Mouse (Mus musculus) kidney, postnatal 0 days (tissue): Measurements from ENCODE around the gene Slc7a4. TPM values are rescaled to one million over a fixed set of nuclear protein-coding genes. Genes with fewer than 3 reads are reported as not detected.
"Not testable (repeated sequence)": the region's sequence is repeated elsewhere in the genome, so short reads cannot be mapped to it uniquely, and the experiment has no call there.

Experiments used
- ATAC-seq: fragments of 200-750 bp; cut with Nextera tagmentation; replicated peaks from 2 replicates; pipeline ENCODE4 v1.8.0; 2017; ENCODE audit warnings: low read depth, moderate number of reproducible peaks, moderate TSS enrichment, moderate library complexity; ENCODE audit not compliant: low FRiP score
- DNase-seq: peaks from one replicate; pipeline ENCODE4 v3.0.0-alpha.2; 2016; ENCODE audit warnings: low spot score
- H3K27ac ChIP-seq: fragments of 300-500 bp; sonication (generic); 2 replicates; pipeline ENCODE4 v1.5.1; 2014; ENCODE audit warnings: mild to moderate bottlenecking
- H3K27me3 ChIP-seq: fragments of 300-500 bp; sonication (generic); 2 replicates; pipeline ENCODE4 v1.6.1; 2014; ENCODE audit warnings: low read length, mixed read lengths; ENCODE audit not compliant: insufficient read depth
- H3K36me3 ChIP-seq: fragments of 300-500 bp; sonication (generic); 2 replicates; pipeline ENCODE4 v1.6.1; 2014; ENCODE audit warnings: low read length, mixed read lengths; ENCODE audit not compliant: insufficient read depth
- H3K4me1 ChIP-seq: fragments of 300-500 bp; sonication (generic); replicated peaks from 2 replicates; pipeline ENCODE4 v1.6.1; 2014; ENCODE audit warnings: antibody characterized with exemption, low read length, mixed read lengths; ENCODE audit not compliant: insufficient read depth
- H3K4me2 ChIP-seq: fragments of 300-500 bp; sonication (generic); 2 replicates; pipeline ENCODE4 v1.6.1; 2014; ENCODE audit warnings: mild to moderate bottlenecking, low read length, moderate library complexity, mixed read lengths
- H3K4me3 ChIP-seq: fragments of 300-500 bp; sonication (generic); replicated peaks from 2 replicates; pipeline ENCODE4 v1.5.1; 2014; ENCODE audit warnings: low read depth, low read length
- H3K9ac ChIP-seq: fragments of 300-500 bp; sonication (generic); 2 replicates; pipeline ENCODE4 v1.6.1; 2014; ENCODE audit warnings: low read depth, low read length
- H3K9me3 ChIP-seq: fragments of 300-500 bp; sonication (generic); replicated peaks from 2 replicates; pipeline ENCODE4 v1.6.1; 2016; ENCODE audit warnings: low read length, inconsistent platforms, mixed read lengths
- CTCF ChIP-seq: IDR thresholded peaks from 2 replicates; pipeline ENCODE4 v1.5.1; 2016; ENCODE audit warnings: antibody characterized with exemption, low read depth, mild to moderate bottlenecking, moderate library complexity
- WGBS: fragments of 180-500 bp; shearing (Covaris S2); extraction: QIAGEN DNeasy Blood & Tissue Kit; methylation state at CpG from one replicate; pipeline ENCODE4 v1.1.7; 2014; 5-methylcytosine and 5-hydroxymethylcytosine counted together
- polyA plus RNA-seq: library from polyadenylated mRNA; unstranded; fragments of >200 nt; fragmentation: Nextera tagmentation; extraction: Ambion mirVana; gene quantifications from 2 replicates; pipeline ENCODE4 v1.2.1, GENCODE M21; 2015

Slc7a4 gene
- polyA plus RNA-seq, 1 experiment from 2014 or later, result 14.3 TPM

DNA sequence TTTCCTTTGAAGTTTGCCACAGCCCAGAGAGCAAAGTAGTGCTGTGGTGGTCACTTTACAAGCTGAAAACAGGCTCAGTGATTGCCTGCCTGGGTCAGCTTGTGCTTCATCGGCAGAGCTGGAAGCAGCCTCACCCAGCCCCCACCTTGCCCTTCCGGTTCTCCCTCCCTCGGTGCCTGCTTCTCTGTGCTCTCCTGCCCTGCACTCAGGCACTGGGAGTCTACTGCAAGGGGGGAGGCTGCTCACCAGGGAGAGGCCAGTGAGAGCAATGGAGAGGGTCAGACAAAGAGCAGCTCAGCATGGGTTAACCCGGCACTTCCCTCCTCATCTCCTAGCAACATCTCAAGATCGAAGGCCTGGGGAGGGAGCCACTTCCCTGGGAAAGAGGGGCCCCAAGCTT lies 24.2 kb downstream of the Slc7a4 start:
- peak overlapping the region; percentile 44; the same call in 1 of the 2 replicates for H3K9ac ChIP-seq
- no peak for TF ChIP-seq CTCF
- H3K27me3 ChIP-seq, result no peaks in the 10 kb centered on the region
- peaks cover 35% of the 10 kb centered on the region for H3K4me1 ChIP-seq
- DNase-seq, result peak; percentile 37
- no peak overlapping the region for H3K27ac ChIP-seq
- ATAC-seq, result no peak
- 2% methylated on average over 5 of the region's 5 CpGs for WGBS
- no peaks in the 10 kb centered on the region for H3K36me3 ChIP-seq
- no peak overlapping the region for H3K4me3 ChIP-seq
- H3K9me3 ChIP-seq, result no peaks in the 10 kb centered on the region
- peak overlapping the region; percentile 32 for H3K4me2 ChIP-seq

DNA sequence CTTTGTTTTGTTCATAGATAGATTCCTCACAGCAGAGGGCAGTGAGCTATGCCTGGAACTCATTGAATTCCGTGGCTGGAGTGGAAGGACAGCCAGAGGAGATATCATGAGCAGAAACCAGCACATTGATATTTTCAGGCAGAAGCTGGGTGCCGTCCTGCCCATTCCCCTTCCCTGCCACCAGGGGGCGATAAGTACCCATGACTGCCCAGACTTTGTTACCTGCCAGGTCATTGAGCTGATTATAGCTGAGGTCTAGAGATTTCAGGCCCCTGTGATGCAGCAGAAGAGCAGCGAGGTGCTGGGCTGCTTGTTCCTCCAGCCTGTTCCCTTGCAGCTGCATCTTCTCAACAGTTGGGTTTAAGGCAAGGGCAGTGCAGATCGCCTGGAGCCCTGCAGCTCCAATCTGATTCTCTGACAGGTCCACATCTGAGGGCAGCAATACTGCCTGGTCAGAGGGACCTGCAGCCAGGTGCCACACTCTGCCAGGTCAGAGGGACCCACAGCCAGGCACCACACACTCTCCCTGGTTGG lies 25.0 kb downstream of the Slc7a4 start:
- TF ChIP-seq CTCF, result peak; percentile 99
- Histone ChIP-seq H3K4me3 (no peak overlapping the region), H3K9me3 (no peaks in the 10 kb centered on the region), H3K4me2 (peak overlapping the region; percentile 32; the same call in 1 of the 2 replicates), H3K36me3 (no peaks in the 10 kb centered on the region), H3K9ac (no peak overlapping the region), H3K4me1 (peaks cover 35% of the 10 kb centered on the region), H3K27me3 (no peaks in the 10 kb centered on the region), H3K27ac (no peak overlapping the region)
- no peak for ATAC-seq
- peak; percentile 82 for DNase-seq
- 1% methylated on average over 5 of the region's 5 CpGs for WGBS

DNA sequence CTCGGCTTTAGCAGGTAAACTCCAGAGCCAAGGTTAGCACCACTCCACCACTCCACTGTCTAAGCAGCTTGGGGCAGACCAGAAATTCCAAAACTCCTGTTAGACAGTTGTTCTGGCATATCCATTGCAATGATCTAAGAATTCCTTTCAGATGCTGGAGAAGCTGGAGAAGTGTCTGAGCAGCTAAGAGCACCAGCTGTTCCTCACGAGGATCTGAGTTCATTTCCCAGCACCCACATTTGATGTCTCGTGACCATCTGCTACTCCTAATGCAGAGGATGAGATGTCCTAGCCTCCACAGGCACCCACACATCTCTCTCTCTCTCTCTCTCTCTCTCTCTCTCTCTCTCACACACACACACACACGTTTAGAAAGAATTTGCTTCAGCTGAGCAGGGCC lies 26.1 kb downstream of the Slc7a4 start:
- TF ChIP-seq CTCF, result no peak
- H3K4me3 ChIP-seq, result no peak overlapping the region
- ATAC-seq (no peak), DNase-seq (no peak)
- H3K27ac ChIP-seq, result no peak overlapping the region
- H3K9me3 ChIP-seq, result no peaks in the 10 kb centered on the region
- no peak overlapping the region for H3K4me2 ChIP-seq
- no peak overlapping the region for H3K9ac ChIP-seq
- peaks cover 34% of the 10 kb centered on the region for H3K4me1 ChIP-seq
- 57% methylated on average over 4 of the region's 4 CpGs for WGBS
- H3K27me3 ChIP-seq, result no peaks in the 10 kb centered on the region
- H3K36me3 ChIP-seq, result no peaks in the 10 kb centered on the region

DNA sequence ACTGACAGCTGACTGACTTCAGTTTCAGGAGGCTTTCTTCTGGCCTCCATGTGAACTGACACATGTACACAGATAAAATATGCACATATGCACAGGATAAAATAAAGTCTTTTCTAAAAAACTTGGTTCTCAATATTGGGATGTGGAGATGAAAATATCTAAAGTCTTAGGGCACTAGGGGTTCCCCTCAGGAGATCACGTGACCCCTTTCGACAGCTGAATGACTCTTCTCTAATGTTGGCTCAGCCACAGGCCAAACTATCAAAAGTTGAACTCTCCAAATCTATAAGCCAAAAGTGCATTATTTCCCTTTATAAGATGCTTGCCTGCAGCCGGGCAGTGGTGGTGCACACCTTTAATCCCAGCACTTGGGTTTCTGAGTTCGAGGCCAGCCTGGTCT lies 26.8 kb downstream of the Slc7a4 start:
- 84% methylated on average over 4 of the region's 4 CpGs for WGBS
- Histone ChIP-seq H3K4me2 (no peak overlapping the region), H3K27me3 (no peaks in the 10 kb centered on the region), H3K36me3 (no peaks in the 10 kb centered on the region), H3K9ac (no peak overlapping the region), H3K4me3 (no peak overlapping the region), H3K27ac (no peak overlapping the region), H3K9me3 (no peaks in the 10 kb centered on the region), H3K4me1 (peaks cover 27% of the 10 kb centered on the region)
- ATAC-seq (no peak), DNase-seq (no peak)
- TF ChIP-seq CTCF, result no peak

DNA sequence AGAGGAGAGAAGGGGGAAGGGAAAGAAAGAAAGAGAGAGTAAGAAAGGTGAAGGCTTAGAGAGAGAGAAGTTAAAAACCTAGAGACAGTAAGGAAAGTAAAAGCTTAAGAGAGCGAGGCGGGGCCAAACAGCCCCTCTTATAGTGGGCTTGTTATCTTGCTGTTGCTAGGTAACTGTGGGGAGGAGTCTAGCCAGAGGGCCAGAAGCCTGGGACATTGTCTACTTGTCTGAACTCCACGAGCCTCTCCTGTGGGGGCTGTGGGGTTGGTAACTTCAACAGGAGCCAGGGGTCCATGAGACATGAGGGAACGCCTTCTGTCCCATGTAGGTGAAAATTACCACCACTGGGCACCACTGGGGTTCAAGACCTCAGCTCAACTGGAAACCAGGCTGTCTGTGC lies 28.3 kb downstream of the Slc7a4 start:
- H3K27me3 ChIP-seq, DNase-seq, H3K27ac ChIP-seq, H3K4me2 ChIP-seq, H3K36me3 ChIP-seq, H3K4me3 ChIP-seq, H3K9me3 ChIP-seq, H3K9ac ChIP-seq, ATAC-seq: not testable (repeated sequence)
- peaks cover 19% of the 10 kb centered on the region for H3K4me1 ChIP-seq
- 49% methylated on average over 4 of the region's 4 CpGs for WGBS

DNA sequence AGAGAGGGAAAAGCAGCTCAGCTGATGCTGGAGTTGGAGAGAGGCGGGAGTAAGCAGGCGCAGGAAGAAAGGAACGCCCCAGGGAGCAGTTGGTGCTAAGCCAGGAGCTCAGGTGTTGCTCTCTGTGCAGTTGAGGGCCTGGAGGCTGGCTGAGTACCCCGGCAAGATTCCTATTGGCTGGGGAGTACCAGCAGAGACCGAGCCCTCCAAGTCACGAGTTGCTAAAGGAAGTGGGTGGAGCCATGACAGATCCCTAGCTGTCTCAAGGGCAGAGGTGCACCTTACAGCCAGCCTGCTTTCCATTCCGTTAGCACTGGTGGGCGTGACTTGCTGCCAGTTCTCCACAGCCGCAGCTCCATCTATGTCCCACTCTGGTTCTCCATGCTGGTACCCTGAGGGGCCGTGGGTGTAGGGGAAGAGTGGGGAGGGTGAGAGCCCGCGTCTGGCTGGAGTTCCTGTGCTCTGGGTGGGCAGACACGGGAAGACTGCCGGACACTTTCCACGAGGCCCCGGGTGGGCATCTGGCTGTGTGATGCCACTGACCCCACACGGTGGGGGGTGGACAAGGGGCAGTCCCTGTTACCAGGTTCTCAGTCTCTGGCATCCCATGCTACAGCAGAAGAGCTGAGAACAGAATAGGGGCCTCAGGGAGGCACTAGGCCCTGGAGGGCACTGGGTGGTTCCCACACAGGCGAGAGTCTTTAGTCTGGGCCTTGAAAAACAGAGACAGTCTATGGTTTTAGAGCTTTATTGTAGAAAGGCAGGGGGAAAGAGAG lies 28.9 kb downstream of the Slc7a4 start:
- no peak overlapping the region for H3K4me3 ChIP-seq
- H3K27me3 ChIP-seq, result no peaks in the 10 kb centered on the region
- peak; percentile 94 for ATAC-seq
- no peaks in the 10 kb centered on the region for H3K9me3 ChIP-seq
- TF ChIP-seq CTCF, result no peak
- no peaks in the 10 kb centered on the region for H3K36me3 ChIP-seq
- H3K4me2 ChIP-seq, result peak overlapping the region; percentile 46
- peaks cover 16% of the 10 kb centered on the region for H3K4me1 ChIP-seq
- 8% methylated on average over 18 of the region's 18 CpGs for WGBS
- H3K27ac ChIP-seq, result no peak overlapping the region
- H3K9ac ChIP-seq, result no peak overlapping the region
- DNase-seq, result peak; percentile 87

DNA sequence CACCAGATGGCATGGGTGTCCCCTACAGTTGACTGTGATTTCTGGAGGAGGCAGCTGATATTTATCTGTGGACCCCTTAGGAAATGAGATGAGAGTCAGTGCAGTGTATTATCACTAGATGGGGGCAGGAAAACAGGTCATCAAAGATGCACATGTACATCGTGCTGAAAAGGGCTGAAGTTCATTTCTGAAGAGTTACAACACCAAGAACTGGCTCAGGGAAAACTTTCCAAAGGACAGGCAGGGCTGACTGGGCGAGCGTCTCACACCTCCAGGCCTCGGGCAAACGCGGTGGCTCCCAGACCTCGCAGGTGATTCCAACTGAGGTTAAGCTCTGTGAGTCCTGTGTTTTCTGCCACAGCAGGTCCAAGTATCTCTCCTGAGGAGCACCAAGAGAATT lies 30.2 kb downstream of the Slc7a4 start:
- DNase-seq, result no peak
- ATAC-seq, result no peak
- no peak for TF ChIP-seq CTCF

More for the DNA sequence above, 30.2 kb downstream of the Slc7a4 start:
- Histone ChIP-seq H3K36me3 (no peaks in the 10 kb centered on the region), H3K4me2 (no peak overlapping the region), H3K27me3 (no peaks in the 10 kb centered on the region), H3K27ac (no peak overlapping the region), H3K4me1 (0 out of 2 replicates have a peak, but pooled peaks cover 5% of the 10 kb centered on the region), H3K4me3 (no peak overlapping the region), H3K9me3 (no peaks in the 10 kb centered on the region), H3K9ac (no peak overlapping the region)
- WGBS, result 88% methylated on average over 7 of the region's 7 CpGs
